Mouse (Mus musculus) ES-E14 (cell line): ENCODE data around the gene Mybbp1a. TPM values are rescaled to one million over a fixed set of nuclear protein-coding genes. Genes with fewer than 3 reads are reported as not detected.
A peak's percentile ranks its signal among the peaks of the same experiment; 100 is the strongest.

ENCODE experiments used
- DNase-seq: peaks from one replicate; pipeline ENCODE4 v3.0.0-alpha.2; 2013; ENCODE audit warnings: low read depth, low spot score
- H3K27ac ChIP-seq: 2 replicates; pipeline ENCODE4 v1.5.1; 2012; ENCODE audit warnings: low read depth, mild to moderate bottlenecking, low read length, moderate library complexity, mixed read lengths; ENCODE audit not compliant: poor library complexity, insufficient read depth, severe bottlenecking
- H3K36me3 ChIP-seq: 2 replicates; pipeline ENCODE4 v1.6.1; 2012; ENCODE audit warnings: mild to moderate bottlenecking, low read length, moderate library complexity, mixed read lengths; ENCODE audit not compliant: control insufficient read depth, poor library complexity, insufficient read depth, severe bottlenecking
- H3K4me1 ChIP-seq, 2 experiments: fragments of 150-350 bp in 1 of 2; sonication (generic) in 1 of 2; 2 replicates each; pipeline ENCODE4 v1.6.1; 2012; ENCODE audit warnings: low read length in 2 of 2, mild to moderate bottlenecking in 1 of 2, mixed read lengths in 1 of 2; ENCODE audit not compliant: control insufficient read depth in 2 of 2, insufficient read depth in 2 of 2, poor library complexity in 1 of 2
- H3K4me3 ChIP-seq, 2 experiments: fragments of 150-350 bp in 1 of 2; sonication (generic) in 1 of 2; 2 replicates each; pipeline ENCODE4 v1.5.1; 2012; ENCODE audit warnings: low read length in 2 of 2, low read depth in 1 of 2, mild to moderate bottlenecking in 1 of 2, mixed read lengths in 1 of 2; ENCODE audit not compliant: insufficient read depth in 1 of 2, poor library complexity in 1 of 2, severe bottlenecking in 1 of 2
- H3K9ac ChIP-seq: 2 replicates; pipeline ENCODE4 v1.6.1; 2012; ENCODE audit warnings: low read depth, mild to moderate bottlenecking, low read length, mixed read lengths; ENCODE audit not compliant: poor library complexity, insufficient read depth, severe bottlenecking
- H3K9me3 ChIP-seq: fragments of 150-350 bp; sonication (generic); 2 replicates; pipeline ENCODE4 v1.6.1; 2012; ENCODE audit warnings: low read depth, mild to moderate bottlenecking, low read length; ENCODE audit not compliant: control insufficient read depth, insufficient read depth
- CHD2 ChIP-seq: IDR thresholded peaks from 2 replicates; pipeline ENCODE4 v1.6.1; 2014; ENCODE audit warnings: mild to moderate bottlenecking, low read depth, low read length, inconsistent platforms
- HCFC1 ChIP-seq: IDR thresholded peaks from 2 replicates; pipeline ENCODE4 v1.6.1; 2012; ENCODE audit warnings: low read length, inconsistent platforms, borderline replicate concordance; ENCODE audit not compliant: insufficient read depth
- MAFK ChIP-seq: IDR thresholded peaks from 2 replicates; pipeline ENCODE4 v1.6.1; 2014; ENCODE audit warnings: mild to moderate bottlenecking, low read depth, low read length, inconsistent platforms; ENCODE audit not compliant: insufficient read depth
- ZC3H11A ChIP-seq: IDR thresholded peaks from 2 replicates; pipeline ENCODE4 v1.6.1; 2012; ENCODE audit warnings: low read depth, mild to moderate bottlenecking, inconsistent platforms, low read length, borderline replicate concordance
- ZNF384 ChIP-seq: IDR thresholded peaks from 2 replicates; pipeline ENCODE4 v1.6.1; 2012; ENCODE audit warnings: low read depth, low read length, inconsistent platforms
- in situ Hi-C, 2 experiments: fragments of 600-800 bp; cut with MboI; formaldehyde crosslinking; loops; one replicate each; pipeline ENCODE4 v1.15.1; 2025; ENCODE audit warnings: low sequenced_read_pairs in 2 of 2, inconsistent platforms in 1 of 2; ENCODE audit not compliant: unreplicated experiment in 2 of 2
- total RNA-seq: library from RNA; depleted of rRNA; stranded (reverse); fragments of 300-350 nt; gene quantifications from 2 replicates; pipeline ENCODE4 v1.2.3, GENCODE M21; 2012; rRNA removed

Mybbp1a gene
- total RNA-seq, 1 experiment, result 278 TPM

- Histone ChIP-seq H3K4me1 (peaks cover 0 to 3% of the 10 kb centered on the region in 2 experiments; a peak in 1 of 4 replicates), H3K27ac (no peak overlapping the region), H3K9me3 (no peaks in the 10 kb centered on the region), H3K9ac (no peak overlapping the region), H3K36me3 (no peaks in the 10 kb centered on the region), H3K4me3 (no peak overlapping the region)
- in situ Hi-C loops, result no loop called here
- no peak for TF ChIP-seq CHD2
- DNase-seq, result peak; percentile 48
Measured at GRCm38 (mm10) chr11:72494046-72494988, 53.2 kb downstream of the Mybbp1a start.

GRCm38 (mm10) chr11:72496066-72496465 is 54.9 kb downstream of the Mybbp1a start:
- Histone ChIP-seq H3K4me1 (peaks cover 0 to 3% of the 10 kb centered on the region in 2 experiments; a peak in 1 of 4 replicates), H3K4me3 (no peak overlapping the region), H3K9ac (no peak overlapping the region), H3K9me3 (no peaks in the 10 kb centered on the region), H3K27ac (no peak overlapping the region), H3K36me3 (no peaks in the 10 kb centered on the region)
- in situ Hi-C loops, result no loop called here
- TF ChIP-seq MAFK (no peak), ZNF384 (no peak), CHD2 (no peak), ZC3H11A (no peak), HCFC1 (no peak)
- DNase-seq, result no peak

DNA sequence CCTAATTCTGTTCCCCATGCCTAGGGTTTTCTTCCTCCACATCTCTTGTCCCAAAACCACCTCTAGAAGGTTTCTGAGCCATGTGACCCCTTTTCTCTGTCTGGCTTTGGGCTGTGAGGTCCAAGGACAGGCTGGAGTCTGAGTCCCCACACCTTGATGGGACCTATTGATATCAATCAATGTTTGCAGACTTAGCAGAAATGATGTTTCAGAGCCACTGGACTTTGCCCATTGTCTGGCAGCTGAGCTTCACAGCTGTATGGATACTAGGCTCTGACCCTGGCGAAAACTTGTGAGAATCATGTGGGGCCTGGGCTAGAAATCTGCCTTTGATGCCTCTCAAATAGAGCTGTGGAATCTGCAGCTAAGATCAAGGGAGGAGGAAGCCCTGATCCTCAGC is 55.6 kb downstream of the Mybbp1a start:
- no peaks in the 10 kb centered on the region for H3K36me3 ChIP-seq
- DNase-seq, result no peak
- H3K9me3 ChIP-seq, result no peaks in the 10 kb centered on the region
- in situ Hi-C loops, result no loop called here
- peaks cover 0 to 3% of the 10 kb centered on the region in 2 experiments; a peak in 1 of 4 replicates for H3K4me1 ChIP-seq
- no peak overlapping the region for H3K4me3 ChIP-seq
- no peak overlapping the region for H3K27ac ChIP-seq
- TF ChIP-seq ZNF384 (no peak), HCFC1 (no peak), ZC3H11A (no peak), MAFK (no peak), CHD2 (no peak)
- no peak overlapping the region for H3K9ac ChIP-seq

GRCm38 (mm10) chr11:72497367-72497766 is 56.2 kb downstream of the Mybbp1a start:
- TF ChIP-seq MAFK, result no peak
- TF ChIP-seq ZC3H11A, result no peak
- no peak for TF ChIP-seq ZNF384
- no peak for TF ChIP-seq HCFC1
- H3K4me3 ChIP-seq, result no peak overlapping the region
- no peak overlapping the region for H3K27ac ChIP-seq
- H3K4me1 ChIP-seq, result peaks cover 0 to 3% of the 10 kb centered on the region in 2 experiments; a peak in 1 of 4 replicates
- H3K36me3 ChIP-seq, result no peaks in the 10 kb centered on the region
- in situ Hi-C loops, result no loop called here
- DNase-seq, result no peak
- H3K9me3 ChIP-seq, result no peaks in the 10 kb centered on the region
- H3K9ac ChIP-seq, result no peak overlapping the region

DNA sequence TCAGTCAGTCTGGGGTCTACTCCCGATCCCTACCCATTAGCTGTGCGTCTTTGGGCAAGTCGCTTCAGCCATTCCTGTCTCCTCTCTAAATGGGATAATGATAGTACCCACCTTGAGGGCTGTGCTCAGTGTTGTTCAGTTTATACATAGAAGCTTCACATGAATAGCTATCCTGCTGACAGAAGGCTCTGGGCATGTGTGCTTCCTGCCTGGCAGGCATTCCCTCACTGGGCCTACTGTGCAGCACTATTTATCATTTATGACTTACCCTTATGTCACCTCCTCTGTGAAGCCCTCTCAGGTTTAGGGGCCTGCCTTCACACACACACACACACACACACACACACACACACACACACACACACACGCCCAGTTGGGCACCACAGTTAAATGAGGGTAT is 59.0 kb downstream of the Mybbp1a start:
- H3K9me3 ChIP-seq, result no peaks in the 10 kb centered on the region
- H3K27ac ChIP-seq, result no peak overlapping the region
- in situ Hi-C loops, result no loop called here
- TF ChIP-seq ZC3H11A, result no peak
- TF ChIP-seq HCFC1, result no peak
- no peak for TF ChIP-seq MAFK
- TF ChIP-seq CHD2, result no peak
- no peak for TF ChIP-seq ZNF384
- no peaks in the 10 kb centered on the region for H3K36me3 ChIP-seq
- no peak overlapping the region for H3K9ac ChIP-seq
- peaks cover 0 to 6% of the 10 kb centered on the region in 2 experiments; a peak in 1 of 4 replicates for H3K4me1 ChIP-seq
- H3K4me3 ChIP-seq, result no peak overlapping the region
- no peak for DNase-seq

Other genes with a start within 250 kb of the Mybbp1a start
- gene Gm43951, start 234.5 kb upstream of the Mybbp1a start, total RNA-seq, result 2.8 and 5.1 TPM in 2 replicates
- 8.3 and 8.5 TPM in 2 replicates for gene 4933427D14Rik, start 233.9 kb upstream of the Mybbp1a start, total RNA-seq
- 77.1 and 126 TPM in 2 replicates for gene Txndc17, start 233.8 kb upstream of the Mybbp1a start, total RNA-seq
- gene Med31, start 225.8 kb upstream of the Mybbp1a start, total RNA-seq, result 21.5 and 28.6 TPM in 2 replicates
- 7.1 and 8.1 TPM in 2 replicates for gene Slc13a5, start 174.1 kb upstream of the Mybbp1a start, total RNA-seq
- gene Xaf1, start 139.7 kb upstream of the Mybbp1a start, total RNA-seq, result 7.5 and 7.6 TPM in 2 replicates
- 0.13 and 0.16 TPM in 2 replicates for gene Fbxo39, start 126.9 kb upstream of the Mybbp1a start, total RNA-seq
- 4.0 and 5.7 TPM in 2 replicates for gene Tekt1, start 78.9 kb upstream of the Mybbp1a start, total RNA-seq
- 23.6 and 26.7 TPM in 2 replicates for gene Smtnl2, start 29.6 kb upstream of the Mybbp1a start, total RNA-seq
- 0.98 and 1.4 TPM in 2 replicates for gene Ggt6, start 5.8 kb upstream of the Mybbp1a start, total RNA-seq
- 2.4 and 3.3 TPM in 2 replicates for gene Spns2, start 48.5 kb downstream of the Mybbp1a start, total RNA-seq
- 0.32 and 1.9 TPM in 2 replicates for gene Spns3, start 109.2 kb downstream of the Mybbp1a start, total RNA-seq
- gene Ube2g1, start 165.9 kb downstream of the Mybbp1a start, total RNA-seq, result 24.2 and 27.9 TPM in 2 replicates
- gene Ankfy1, start 248.7 kb downstream of the Mybbp1a start, total RNA-seq, result 29.8 and 31.5 TPM in 2 replicates